Mouse (Mus musculus): ENCODE results near the gene Bcr. TPM values are rescaled to one million over a fixed set of nuclear protein-coding genes. Genes with fewer than 3 reads are reported as not detected.
"Not testable (repeated sequence)": the region's sequence is repeated elsewhere in the genome, so short reads cannot be mapped to it uniquely, and the experiment has no call there.

The Bcr gene
- polyA plus RNA-seq, 1 experiment from 2014 or later: 7.5 TPM

DNA sequence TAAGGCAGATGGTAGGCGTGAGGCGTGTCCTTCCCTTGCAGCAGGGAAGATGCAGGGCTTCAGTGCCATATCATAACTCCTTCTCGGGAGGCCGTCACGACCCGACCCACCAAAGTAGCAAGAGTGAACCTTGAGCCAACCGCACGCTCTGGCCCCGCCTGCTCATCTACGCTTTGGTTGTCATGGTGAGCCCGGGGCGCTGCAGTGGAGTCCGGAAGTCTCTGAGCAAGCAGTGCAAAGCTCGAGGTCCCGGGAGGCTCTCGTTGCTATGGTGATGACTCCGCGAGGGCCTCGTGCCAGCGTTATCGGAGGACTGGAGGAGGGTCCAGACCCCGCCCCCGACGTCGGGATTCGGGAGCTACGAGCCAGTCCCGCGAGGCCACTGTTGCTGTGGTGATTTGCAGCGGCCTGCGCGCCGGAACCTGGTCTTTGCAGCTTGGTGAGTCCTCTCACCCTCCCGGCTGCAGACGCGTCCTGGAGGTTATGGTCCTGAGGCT, 23.5 kb upstream of the Bcr start, which contains the start of gene Rab36:
TSS of gene Rab36 (plus strand) at position 176 of the 497 bp plus-strand sequence.
- Histone ChIP-seq H3K9me3 (no peaks in the 10 kb centered on the region), H3K4me1 (peaks cover 19% of the 10 kb centered on the region), H3K36me3 (no peaks in the 10 kb centered on the region), H3K4me2 (peak within 1 kb of the TSS; percentile 52), H3K9ac (peak within 1 kb of the TSS; percentile 40; the same call in 1 of the 2 replicates), H3K27me3 (no peaks in the 10 kb centered on the region), H3K4me3 (peak within 1 kb of the TSS; percentile 47), H3K27ac (peak within 1 kb of the TSS; percentile 80)
- WGBS: under 1% methylated on average over 36 of the region's 36 CpGs
- ATAC-seq (ENCODE audit: insufficient number of reproducible peaks, low FRiP score, low TSS enrichment, low read depth): peak; percentile 89

DNA sequence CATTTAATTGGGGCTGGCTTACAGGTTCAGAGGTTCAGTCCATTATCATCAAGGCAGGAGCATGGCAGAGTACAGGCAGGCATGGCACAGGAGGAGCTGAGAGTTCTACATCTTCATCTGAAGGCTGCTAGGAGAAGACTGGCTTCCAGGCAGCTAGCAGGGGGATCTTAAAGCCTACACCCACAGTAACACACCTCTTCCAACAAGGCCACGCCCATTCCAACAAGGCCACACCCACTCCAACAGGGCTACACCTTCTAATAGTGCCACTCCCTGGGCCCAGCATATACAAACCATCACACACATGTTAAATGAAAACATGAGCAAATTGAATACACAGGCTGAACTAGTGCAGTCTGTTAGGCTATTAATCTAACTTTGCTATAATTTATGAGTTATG, 18.3 kb upstream of the Bcr start:
- WGBS: 7% methylated on average over 1 of the region's 1 CpGs
- not testable (repeated sequence) for ATAC-seq (ENCODE audit: insufficient number of reproducible peaks, low FRiP score, low TSS enrichment, low read depth); H3K27ac ChIP-seq; H3K4me3 ChIP-seq; H3K36me3 ChIP-seq; H3K4me2 ChIP-seq; H3K27me3 ChIP-seq; H3K9me3 ChIP-seq; H3K4me1 ChIP-seq; H3K9ac ChIP-seq

DNA sequence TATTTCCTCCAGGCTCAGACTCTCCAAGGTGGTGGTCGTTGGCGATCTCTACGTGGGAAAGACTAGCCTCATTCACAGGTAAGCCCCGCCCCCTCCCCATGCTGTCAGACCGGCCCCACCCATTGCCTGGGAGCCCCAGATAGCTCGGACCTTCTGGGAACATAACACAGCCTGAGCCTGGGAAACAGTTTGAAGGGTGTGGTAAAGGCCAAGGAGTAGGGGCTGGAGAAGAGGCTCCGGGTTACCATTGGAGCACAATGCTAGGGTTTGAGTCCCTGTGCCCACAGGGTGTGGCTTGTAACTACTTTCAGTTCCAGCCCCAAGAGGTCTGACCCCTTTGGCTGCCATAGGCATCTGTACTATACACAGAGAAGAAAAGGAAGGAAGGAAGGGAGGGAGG, 15.9 kb upstream of the Bcr start:
- no peaks in the 10 kb centered on the region for H3K9me3 ChIP-seq
- no peak overlapping the region for H3K27ac ChIP-seq
- H3K36me3 ChIP-seq: peaks cover 10% of the 10 kb centered on the region; the same call in 1 of the 2 replicates
- 36% methylated on average over 7 of the region's 7 CpGs for WGBS
- no peak overlapping the region for H3K4me3 ChIP-seq
- H3K4me1 ChIP-seq: no peaks in the 10 kb centered on the region
- no peak overlapping the region for H3K9ac ChIP-seq
- ATAC-seq (ENCODE audit: insufficient number of reproducible peaks, low FRiP score, low TSS enrichment, low read depth): no peak
- no peaks in the 10 kb centered on the region for H3K27me3 ChIP-seq
- H3K4me2 ChIP-seq: no peak overlapping the region

DNA sequence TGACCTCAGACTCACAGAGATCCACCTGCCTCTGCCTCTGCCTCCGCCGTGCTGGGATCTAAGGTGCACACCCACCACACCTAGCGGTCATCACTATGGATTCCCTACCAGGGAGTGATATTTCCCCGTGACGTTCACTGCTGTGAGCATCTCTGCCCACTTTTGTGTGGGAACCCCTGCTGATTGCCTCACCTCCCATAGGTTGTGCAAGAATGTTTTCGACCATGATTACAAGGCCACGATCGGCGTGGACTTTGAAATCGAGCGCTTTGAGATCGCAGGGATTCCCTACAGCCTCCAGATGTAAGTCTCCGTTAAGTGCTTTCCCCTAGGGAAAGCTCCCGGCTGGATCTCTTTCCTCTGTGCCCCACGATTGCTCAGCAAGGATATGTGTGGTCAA, 14.6 kb upstream of the Bcr start:
- Histone ChIP-seq H3K4me1 (no peaks in the 10 kb centered on the region), H3K27ac (no peak overlapping the region), H3K36me3 (peaks cover 10% of the 10 kb centered on the region; the same call in 1 of the 2 replicates), H3K9me3 (no peaks in the 10 kb centered on the region), H3K4me3 (no peak overlapping the region), H3K4me2 (no peak overlapping the region), H3K27me3 (no peaks in the 10 kb centered on the region), H3K9ac (no peak overlapping the region)
- ATAC-seq (ENCODE audit: insufficient number of reproducible peaks, low FRiP score, low TSS enrichment, low read depth): no peak
- WGBS: 89% methylated on average over 15 of the region's 15 CpGs

DNA sequence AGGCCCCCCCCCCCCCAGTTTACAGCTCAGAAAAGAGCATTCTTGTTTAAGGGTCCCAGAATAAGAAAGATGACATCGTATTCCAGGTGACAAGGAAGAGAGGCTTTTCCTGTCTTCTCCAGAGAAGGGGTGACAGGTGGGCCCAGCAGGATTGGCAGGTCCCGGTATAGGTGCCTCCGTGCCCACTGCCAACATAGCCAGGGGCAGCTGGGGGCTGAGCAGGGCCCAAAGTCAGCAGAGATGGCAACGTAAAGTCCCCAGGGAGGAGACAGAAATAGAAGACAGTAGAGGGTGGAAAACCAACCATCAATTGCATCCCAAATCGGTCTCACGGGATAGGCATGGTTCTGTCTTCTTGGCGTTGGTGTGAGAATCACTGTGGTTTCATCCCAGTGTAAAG, 11.7 kb upstream of the Bcr start:
- Histone ChIP-seq H3K27ac (no peak overlapping the region), H3K9me3 (no peaks in the 10 kb centered on the region), H3K9ac (no peak overlapping the region), H3K4me1 (0 out of 2 replicates have a peak, but pooled peaks cover 2% of the 10 kb centered on the region), H3K4me2 (no peak overlapping the region), H3K27me3 (no peaks in the 10 kb centered on the region), H3K4me3 (no peak overlapping the region), H3K36me3 (peaks cover 10% of the 10 kb centered on the region; the same call in 1 of the 2 replicates)
- no peak for ATAC-seq (ENCODE audit: insufficient number of reproducible peaks, low FRiP score, low TSS enrichment, low read depth)
- 91% methylated on average over 7 of the region's 7 CpGs for WGBS

DNA sequence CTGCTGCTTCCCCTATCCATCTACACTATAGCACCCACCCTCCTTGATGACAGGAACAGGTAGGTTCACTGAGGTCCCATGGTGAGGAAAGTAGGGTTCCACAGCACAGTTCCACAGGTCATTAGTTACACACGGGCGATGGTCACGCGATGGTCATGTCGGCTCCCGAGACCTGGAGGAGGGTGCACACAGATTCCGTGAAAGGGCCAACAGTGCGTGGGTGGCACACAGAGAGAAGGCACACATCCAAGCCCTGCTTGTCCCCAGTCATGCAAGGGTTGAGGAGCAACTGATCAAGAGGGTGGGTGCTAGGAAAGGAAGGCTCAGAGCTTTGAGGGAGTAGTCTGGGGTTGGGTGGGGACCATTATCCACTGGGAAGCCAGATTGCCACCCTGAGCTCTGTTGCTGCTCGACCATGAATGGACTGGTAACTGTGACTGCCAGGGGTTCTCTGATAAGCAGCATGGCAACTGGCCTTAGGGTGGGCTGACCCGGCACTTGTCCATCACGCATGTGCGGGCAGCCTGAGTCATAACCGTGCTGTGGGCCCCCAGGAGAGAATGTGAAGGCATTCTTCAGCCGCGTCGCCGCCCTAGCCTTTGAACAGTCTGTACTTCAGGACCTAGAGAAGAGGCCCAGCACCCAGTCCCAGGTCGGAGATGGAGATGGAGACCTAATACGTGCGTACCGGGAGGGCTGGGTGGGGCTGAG, 8.9 kb upstream of the Bcr start:
- ATAC-seq (ENCODE audit: insufficient number of reproducible peaks, low FRiP score, low TSS enrichment, low read depth): no peak
- 91% methylated on average over 21 of the region's 21 CpGs for WGBS
- H3K27ac ChIP-seq: no peak overlapping the region
- H3K9me3 ChIP-seq: no peaks in the 10 kb centered on the region
- H3K9ac ChIP-seq: no peak overlapping the region
- H3K4me3 ChIP-seq: no peak overlapping the region
- no peak overlapping the region for H3K4me2 ChIP-seq
- 0 out of 2 replicates have a peak, but pooled peaks cover 4% of the 10 kb centered on the region for H3K4me1 ChIP-seq
- H3K36me3 ChIP-seq: 0 out of 2 replicates have a peak, but pooled peaks cover 4% of the 10 kb centered on the region
- no peaks in the 10 kb centered on the region for H3K27me3 ChIP-seq

DNA sequence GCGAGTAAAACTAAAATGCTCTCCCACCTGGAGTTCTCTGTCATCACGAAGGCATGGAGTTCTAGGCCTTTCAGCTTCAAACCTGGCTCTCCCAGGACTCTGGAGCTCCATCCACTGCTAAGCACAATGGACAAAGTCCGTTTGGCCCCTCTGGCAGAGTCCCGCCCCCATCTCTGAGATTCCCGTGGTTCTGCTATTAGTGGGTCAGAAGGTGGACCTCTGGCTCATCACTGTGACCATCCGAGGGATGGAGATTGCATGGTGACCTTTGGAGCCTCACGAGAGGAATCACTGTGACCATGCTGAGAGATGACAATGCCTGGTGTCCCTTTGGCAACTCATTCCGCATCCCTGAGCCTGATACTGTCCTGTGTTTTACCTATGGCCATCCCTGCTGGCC, 7.5 kb upstream of the Bcr start:
- H3K4me1 ChIP-seq: 0 out of 2 replicates have a peak, but pooled peaks cover 4% of the 10 kb centered on the region
- no peaks in the 10 kb centered on the region for H3K27me3 ChIP-seq
- no peak for ATAC-seq (ENCODE audit: insufficient number of reproducible peaks, low FRiP score, low TSS enrichment, low read depth)
- no peak overlapping the region for H3K4me2 ChIP-seq
- 82% methylated on average over 8 of the region's 8 CpGs for WGBS
- no peak overlapping the region for H3K4me3 ChIP-seq
- H3K9me3 ChIP-seq: no peaks in the 10 kb centered on the region
- no peak overlapping the region for H3K27ac ChIP-seq
- 0 out of 2 replicates have a peak, but pooled peaks cover 4% of the 10 kb centered on the region for H3K36me3 ChIP-seq
- H3K9ac ChIP-seq: no peak overlapping the region

DNA sequence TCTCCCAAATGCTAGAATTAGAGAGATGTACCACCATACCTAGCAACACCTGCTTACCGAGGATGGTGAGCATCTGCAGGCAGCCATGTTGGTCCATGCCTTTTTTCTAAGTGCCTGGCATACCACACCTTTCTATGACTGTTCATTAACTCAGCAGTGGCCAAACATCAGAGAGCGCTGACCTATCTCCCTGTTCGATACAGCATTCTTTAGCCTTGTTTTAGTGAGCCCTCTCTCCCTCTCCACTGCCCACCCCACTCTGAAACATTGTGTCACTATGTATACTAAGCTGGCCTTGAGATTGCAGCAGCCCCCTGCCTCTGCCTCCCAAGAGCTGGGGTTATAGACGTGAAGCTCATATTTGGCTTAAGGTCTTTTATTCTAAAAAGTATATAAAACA, 6.7 kb upstream of the Bcr start:
- Histone ChIP-seq H3K4me3 (no peak overlapping the region), H3K27me3 (no peaks in the 10 kb centered on the region), H3K9ac (no peak overlapping the region), H3K9me3 (no peaks in the 10 kb centered on the region), H3K27ac (no peak overlapping the region), H3K36me3 (0 out of 2 replicates have a peak, but pooled peaks cover 4% of the 10 kb centered on the region), H3K4me1 (0 out of 2 replicates have a peak, but pooled peaks cover 4% of the 10 kb centered on the region), H3K4me2 (no peak overlapping the region)
- WGBS: 74% methylated on average over 4 of the region's 4 CpGs
- no peak for ATAC-seq (ENCODE audit: insufficient number of reproducible peaks, low FRiP score, low TSS enrichment, low read depth)

DNA sequence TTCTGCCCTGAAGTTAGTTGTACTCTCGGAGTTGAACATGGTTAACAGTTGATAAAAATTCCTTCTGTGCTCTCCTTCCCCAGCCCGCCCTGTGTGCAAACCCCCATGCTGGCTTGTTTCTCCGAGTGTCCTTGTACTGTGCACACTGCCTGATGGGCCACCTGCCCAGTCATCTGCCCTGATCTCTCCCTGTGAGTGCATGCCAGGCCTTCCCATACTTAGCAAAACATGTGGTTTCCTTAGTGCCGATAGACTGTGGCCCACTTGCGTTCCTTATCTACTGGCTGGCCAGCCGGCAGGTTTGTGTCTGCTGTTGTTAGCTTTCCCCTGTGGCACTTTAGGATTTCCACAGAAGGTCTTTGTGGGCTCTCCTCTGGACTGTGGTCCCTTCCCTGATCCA, 6.3 kb upstream of the Bcr start:
- WGBS: 48% methylated on average over 6 of the region's 6 CpGs
- no peaks in the 10 kb centered on the region for H3K27me3 ChIP-seq
- H3K4me1 ChIP-seq: 0 out of 2 replicates have a peak, but pooled peaks cover 4% of the 10 kb centered on the region
- H3K4me3 ChIP-seq: no peak overlapping the region
- no peak overlapping the region for H3K9ac ChIP-seq
- no peaks in the 10 kb centered on the region for H3K9me3 ChIP-seq
- no peak overlapping the region for H3K4me2 ChIP-seq
- H3K36me3 ChIP-seq: 0 out of 2 replicates have a peak, but pooled peaks cover under 1% of the 10 kb centered on the region
- no peak for ATAC-seq (ENCODE audit: insufficient number of reproducible peaks, low FRiP score, low TSS enrichment, low read depth)
- H3K27ac ChIP-seq: no peak overlapping the region

DNA sequence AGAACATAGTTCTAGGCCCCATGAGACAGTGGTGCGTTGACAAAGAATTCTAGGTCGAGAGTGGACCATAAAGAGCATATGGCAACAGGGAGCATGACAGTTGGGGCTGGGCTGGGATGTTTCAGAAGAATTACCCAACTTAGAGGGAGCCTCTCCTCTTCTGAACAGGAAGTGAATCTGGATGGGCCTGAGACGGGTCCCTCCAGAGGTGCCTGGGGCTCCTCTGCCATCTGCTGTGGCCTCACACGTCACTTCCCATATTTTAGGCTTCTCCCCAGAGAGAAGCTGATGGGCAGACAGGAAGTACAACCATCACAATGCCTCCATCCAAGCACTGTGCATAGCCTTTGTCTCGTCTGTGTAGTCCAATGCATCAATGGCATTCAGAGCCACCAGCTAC, 4.7 kb upstream of the Bcr start:
- WGBS: 74% methylated on average over 5 of the region's 5 CpGs
- Histone ChIP-seq H3K9me3 (no peaks in the 10 kb centered on the region), H3K9ac (no peak overlapping the region), H3K27me3 (no peaks in the 10 kb centered on the region), H3K36me3 (no peaks in the 10 kb centered on the region), H3K4me3 (no peak overlapping the region), H3K4me2 (no peak overlapping the region), H3K4me1 (peaks cover 14% of the 10 kb centered on the region), H3K27ac (no peak overlapping the region)
- ATAC-seq (ENCODE audit: insufficient number of reproducible peaks, low FRiP score, low TSS enrichment, low read depth): no peak

DNA sequence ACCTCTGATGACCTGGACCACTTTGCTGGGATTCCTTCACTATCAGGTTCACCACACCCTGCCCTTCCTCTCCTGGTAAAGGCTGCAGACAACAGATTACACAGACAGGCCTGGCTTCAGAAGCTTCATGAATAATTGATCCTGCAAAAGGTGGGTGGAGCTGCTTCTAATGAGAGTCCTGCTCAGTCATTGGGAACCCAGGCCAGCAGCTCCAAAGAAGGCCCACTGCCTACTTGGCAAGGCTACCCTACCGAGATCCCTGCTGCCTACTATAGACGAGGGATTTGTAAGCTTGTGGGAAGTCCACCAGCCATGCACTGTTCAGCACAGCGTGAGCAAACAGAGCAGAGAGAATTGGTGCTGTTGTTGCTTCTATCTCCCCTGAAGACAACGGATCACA, 4.1 kb upstream of the Bcr start:
- 32% methylated on average over 4 of the region's 4 CpGs for WGBS
- no peak overlapping the region for H3K27ac ChIP-seq

DNA sequence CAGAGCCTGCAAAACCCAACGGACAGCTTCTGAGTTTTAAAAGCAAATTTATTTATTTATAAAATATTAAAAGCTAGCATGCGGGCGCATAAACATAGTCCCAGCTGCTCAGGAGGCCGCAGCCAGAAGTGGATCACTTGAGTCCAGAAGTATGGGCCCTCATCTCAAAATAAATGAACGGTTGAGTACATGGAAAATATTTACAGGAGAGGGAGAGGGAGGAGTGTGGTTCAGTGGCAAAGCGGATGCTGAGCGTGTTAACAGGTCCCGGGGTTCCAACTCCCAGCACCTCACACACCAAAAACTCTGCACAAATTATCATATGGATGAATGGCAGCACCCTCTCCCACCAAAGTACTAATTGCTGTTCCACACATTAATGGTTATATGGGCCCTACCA, 2.1 kb upstream of the Bcr start:
- no peak overlapping the region for H3K4me2 ChIP-seq
- H3K4me3 ChIP-seq: no peak overlapping the region
- H3K27ac ChIP-seq: no peak overlapping the region
- H3K27me3 ChIP-seq: no peaks in the 10 kb centered on the region
- H3K9ac ChIP-seq: no peak overlapping the region
- H3K4me1 ChIP-seq: peaks cover 36% of the 10 kb centered on the region
- 80% methylated on average over 8 of the region's 8 CpGs for WGBS
- no peaks in the 10 kb centered on the region for H3K36me3 ChIP-seq
- no peak for ATAC-seq (ENCODE audit: insufficient number of reproducible peaks, low FRiP score, low TSS enrichment, low read depth)
- H3K9me3 ChIP-seq: no peaks in the 10 kb centered on the region

More for the DNA sequence above, 4.1 kb upstream of the Bcr start:
- H3K4me1 ChIP-seq: peaks cover 17% of the 10 kb centered on the region
- ATAC-seq (ENCODE audit: insufficient number of reproducible peaks, low FRiP score, low TSS enrichment, low read depth): no peak
- H3K9ac ChIP-seq: no peak overlapping the region
- H3K4me2 ChIP-seq: no peak overlapping the region
- H3K9me3 ChIP-seq: no peaks in the 10 kb centered on the region
- no peak overlapping the region for H3K4me3 ChIP-seq
- no peaks in the 10 kb centered on the region for H3K36me3 ChIP-seq
- no peaks in the 10 kb centered on the region for H3K27me3 ChIP-seq

All from limb, embryonic 15.5 days (tissue).